Mouse (Mus musculus): ENCODE measurements at regions not wholly inside any gene's neighbourhood (a gene's known extent, or its start where the extent isn't known, plus 50 kb on each side); places are given as distances from the start of the nearest gene placed in this dataset.

DNA sequence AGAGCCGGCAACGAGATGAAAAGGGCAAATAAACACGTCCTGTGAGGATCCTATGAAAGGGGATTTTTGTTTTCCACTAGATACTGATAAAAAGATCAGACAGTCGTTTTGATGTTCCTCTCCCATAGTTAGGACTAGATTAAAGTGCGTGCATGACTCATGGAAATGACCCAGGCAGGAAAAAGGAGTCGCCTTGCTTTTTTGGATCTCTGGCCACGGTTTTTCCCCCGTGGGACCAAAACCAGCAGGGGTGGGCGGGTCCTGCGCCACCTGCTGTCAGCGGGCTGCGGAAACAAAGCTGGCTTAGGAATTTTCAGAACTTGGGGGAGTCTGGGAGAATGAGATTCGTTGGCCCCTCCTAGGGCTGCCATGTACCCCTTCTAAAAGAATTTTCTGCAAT lies 91.5 kb upstream of the Ankrd55 start:
- ATAC-seq (ENCODE audit: low read depth): no peak
- no peaks in the 10 kb centered on the region for H3K9me3 ChIP-seq
- 9% methylated on average over 13 of the region's 13 CpGs for WGBS
- no peak overlapping the region for H3K4me3 ChIP-seq
- H3K9ac ChIP-seq: peak overlapping the region; percentile 9; the same call in 1 of the 2 replicates
- H3K27me3 ChIP-seq: no peaks in the 10 kb centered on the region
- no peaks in the 10 kb centered on the region for H3K36me3 ChIP-seq
- peak overlapping the region; percentile 42 for H3K4me2 ChIP-seq
- no peak overlapping the region for H3K27ac ChIP-seq (replicated peaks)
- H3K4me1 ChIP-seq (replicated peaks): peaks cover 14% of the 10 kb centered on the region; the same call in 1 of the 2 replicates

DNA sequence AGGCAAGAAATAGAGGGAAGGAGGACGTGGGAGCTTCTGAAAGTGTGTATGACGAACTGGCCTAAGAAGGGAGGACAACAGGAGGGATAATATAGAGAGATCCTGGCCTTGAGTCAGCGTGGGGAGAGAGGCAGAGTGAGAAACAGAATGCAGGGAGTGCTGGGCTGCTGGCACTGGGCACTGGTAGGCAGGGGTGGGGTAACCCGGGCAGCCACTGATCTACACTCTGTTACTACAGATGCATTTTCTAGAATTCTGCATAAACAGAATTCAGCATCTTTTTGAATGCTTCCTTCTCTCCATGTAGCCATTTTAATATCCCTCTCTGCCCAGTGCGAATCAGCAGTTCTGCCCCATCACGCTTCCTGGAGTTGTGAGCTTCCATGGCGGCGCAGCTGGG lies 84.5 kb upstream of the Ankrd55 start:
- 82% methylated on average over 8 of the region's 8 CpGs for WGBS
- Histone ChIP-seq H3K4me1 (replicated peaks) (peaks cover 12% of the 10 kb centered on the region), H3K9ac (no peak overlapping the region), H3K9me3 (no peaks in the 10 kb centered on the region), H3K27me3 (no peaks in the 10 kb centered on the region), H3K4me3 (no peak overlapping the region), H3K36me3 (no peaks in the 10 kb centered on the region), H3K4me2 (no peak overlapping the region), H3K27ac (replicated peaks) (no peak overlapping the region)
- ATAC-seq (ENCODE audit: low read depth): no peak

DNA sequence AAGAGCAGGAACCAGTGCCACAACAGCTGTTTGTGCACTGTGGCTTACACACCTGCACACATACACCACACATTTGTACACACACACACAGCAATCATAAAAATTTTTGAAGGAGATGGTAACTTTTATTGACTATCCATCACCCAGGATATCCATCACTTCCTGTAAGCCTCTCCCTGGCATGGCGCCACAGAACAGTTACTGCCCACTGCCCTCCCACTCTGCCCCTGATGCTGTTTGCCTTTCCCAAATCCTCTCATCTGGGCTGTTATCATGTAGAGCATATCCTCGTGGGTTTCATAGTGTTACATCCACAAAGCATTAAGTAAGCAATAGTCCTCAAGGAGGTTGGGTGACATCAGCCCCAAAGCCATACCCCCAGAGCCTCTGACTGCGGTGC lies 84.0 kb upstream of the Ankrd55 start:
- no peaks in the 10 kb centered on the region for H3K27me3 ChIP-seq
- no peak for ATAC-seq (ENCODE audit: low read depth)
- peaks cover 12% of the 10 kb centered on the region for H3K4me1 ChIP-seq (replicated peaks)
- no peak overlapping the region for H3K4me2 ChIP-seq
- no peaks in the 10 kb centered on the region for H3K36me3 ChIP-seq
- no peak overlapping the region for H3K4me3 ChIP-seq
- no peak overlapping the region for H3K9ac ChIP-seq
- 82% methylated on average over 3 of the region's 3 CpGs for WGBS
- no peak overlapping the region for H3K27ac ChIP-seq (replicated peaks)
- H3K9me3 ChIP-seq: no peaks in the 10 kb centered on the region

DNA sequence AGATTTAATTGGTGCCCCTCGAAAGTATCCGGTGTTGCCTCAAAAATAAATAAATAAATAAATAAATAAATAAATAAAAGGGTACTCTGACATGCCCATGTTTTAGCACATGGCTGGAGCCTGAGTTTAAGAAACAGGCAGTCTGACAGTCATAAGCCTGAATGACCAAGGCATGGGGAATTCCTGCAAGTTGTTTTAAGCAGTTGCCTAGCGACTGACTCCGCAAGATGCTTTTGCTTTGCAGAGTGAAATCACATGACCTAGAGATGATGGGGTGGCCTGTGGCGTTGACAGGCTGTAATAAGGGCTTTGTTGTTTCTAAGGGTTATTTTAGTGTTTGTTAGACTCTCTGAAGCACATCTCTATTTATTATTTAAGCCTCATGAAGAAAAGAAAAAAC lies 83.4 kb upstream of the Ankrd55 start:
- no peak overlapping the region for H3K9ac ChIP-seq
- no peak overlapping the region for H3K4me2 ChIP-seq
- H3K4me1 ChIP-seq (replicated peaks): peaks cover 12% of the 10 kb centered on the region
- no peak overlapping the region for H3K27ac ChIP-seq (replicated peaks)
- H3K9me3 ChIP-seq: no peaks in the 10 kb centered on the region
- H3K36me3 ChIP-seq: no peaks in the 10 kb centered on the region
- H3K27me3 ChIP-seq: no peaks in the 10 kb centered on the region
- ATAC-seq (ENCODE audit: low read depth): no peak; the same call in 1 of the 2 replicates
- no peak overlapping the region for H3K4me3 ChIP-seq
- WGBS: 55% methylated on average over 5 of the region's 5 CpGs

DNA sequence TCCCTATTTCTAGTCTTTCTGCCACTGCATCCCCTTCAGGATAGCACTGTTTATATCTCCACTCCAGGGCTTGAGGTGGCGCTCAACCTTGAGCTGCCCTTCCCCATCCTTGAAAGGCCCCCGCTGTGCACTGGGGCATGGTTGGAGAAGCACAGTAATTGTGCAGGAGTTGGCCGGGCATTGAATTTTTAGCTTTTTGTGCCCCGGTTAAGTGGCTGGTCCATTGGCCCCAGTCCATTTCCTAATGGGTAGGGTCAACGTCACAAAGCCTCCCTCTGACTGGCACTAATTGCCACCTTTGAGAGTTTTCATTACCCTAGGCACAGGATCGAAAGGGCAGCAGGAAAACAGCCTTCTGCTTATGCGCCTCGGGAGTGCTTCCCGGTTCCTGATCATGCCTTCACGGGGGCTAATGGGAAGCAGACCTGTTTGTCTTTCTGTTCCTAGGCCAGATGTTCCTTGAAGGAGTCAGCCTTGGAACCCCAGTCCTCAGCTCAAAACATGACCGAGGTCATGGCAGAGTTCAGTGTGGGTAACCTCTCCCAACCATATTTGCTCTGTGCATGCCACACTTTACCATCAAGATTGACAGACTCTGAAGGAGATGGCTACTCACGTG lies 80.5 kb upstream of the Ankrd55 start:
- no peak for ATAC-seq (ENCODE audit: low read depth)
- no peak overlapping the region for H3K4me2 ChIP-seq
- no peak overlapping the region for H3K9ac ChIP-seq
- H3K36me3 ChIP-seq: no peaks in the 10 kb centered on the region
- no peaks in the 10 kb centered on the region for H3K27me3 ChIP-seq
- H3K9me3 ChIP-seq: no peaks in the 10 kb centered on the region
- no peak overlapping the region for H3K27ac ChIP-seq (replicated peaks)
- H3K4me3 ChIP-seq: no peak overlapping the region
- WGBS: 72% methylated on average over 12 of the region's 12 CpGs
- H3K4me1 ChIP-seq (replicated peaks): peaks cover 12% of the 10 kb centered on the region

DNA sequence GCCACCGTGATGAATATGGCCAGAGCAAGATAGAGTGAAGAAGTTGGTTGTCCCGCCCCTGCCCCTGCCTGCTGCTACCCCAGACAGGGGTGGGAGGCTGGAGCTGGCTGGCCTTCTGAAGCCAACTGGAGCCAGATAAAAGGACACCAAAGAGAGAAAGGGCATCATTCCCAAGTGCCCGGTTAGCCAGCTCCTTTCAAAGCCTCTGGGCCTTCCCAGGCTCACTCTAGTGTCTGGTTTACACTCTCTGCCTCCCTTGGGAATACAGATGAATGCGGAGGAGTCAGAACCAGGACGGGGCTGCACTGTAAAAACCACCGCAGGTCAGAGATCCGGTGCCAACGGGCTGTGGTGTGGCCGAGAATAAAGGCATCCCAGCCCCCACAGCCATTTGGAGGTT lies 76.4 kb upstream of the Ankrd55 start:
- Histone ChIP-seq H3K27me3 (no peaks in the 10 kb centered on the region), H3K4me1 (replicated peaks) (no peaks in the 10 kb centered on the region), H3K27ac (replicated peaks) (no peak overlapping the region), H3K9me3 (no peaks in the 10 kb centered on the region), H3K9ac (no peak overlapping the region), H3K4me3 (no peak overlapping the region), H3K36me3 (no peaks in the 10 kb centered on the region), H3K4me2 (no peak overlapping the region)
- 72% methylated on average over 9 of the region's 9 CpGs for WGBS
- no peak for ATAC-seq (ENCODE audit: low read depth)

DNA sequence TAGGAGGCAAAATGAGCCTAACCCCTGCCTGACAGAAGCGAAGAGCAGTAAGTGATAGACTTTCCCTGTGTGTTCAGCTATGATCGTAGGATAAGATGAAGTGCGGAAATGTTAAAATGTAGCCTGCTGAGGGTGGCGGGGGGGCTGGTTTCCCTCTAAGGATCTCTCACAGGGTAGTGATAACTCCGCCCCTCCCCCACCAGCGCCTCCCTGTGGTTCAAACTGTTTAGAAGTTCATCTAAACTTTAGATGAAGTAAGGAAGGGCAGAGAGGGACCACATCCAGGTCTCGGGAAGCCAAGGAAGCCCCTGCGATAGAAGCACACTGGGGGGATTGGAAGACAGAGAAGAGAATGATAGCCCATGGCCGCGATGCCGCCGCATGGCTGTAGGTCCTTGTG lies 75.9 kb upstream of the Ankrd55 start:
- H3K4me2 ChIP-seq: no peak overlapping the region
- H3K27ac ChIP-seq (replicated peaks): no peak overlapping the region
- no peak overlapping the region for H3K4me3 ChIP-seq
- H3K9me3 ChIP-seq: no peaks in the 10 kb centered on the region
- no peaks in the 10 kb centered on the region for H3K36me3 ChIP-seq
- 83% methylated on average over 12 of the region's 12 CpGs for WGBS
- no peak overlapping the region for H3K9ac ChIP-seq
- H3K4me1 ChIP-seq (replicated peaks): no peaks in the 10 kb centered on the region
- ATAC-seq (ENCODE audit: low read depth): no peak
- H3K27me3 ChIP-seq: no peaks in the 10 kb centered on the region

DNA sequence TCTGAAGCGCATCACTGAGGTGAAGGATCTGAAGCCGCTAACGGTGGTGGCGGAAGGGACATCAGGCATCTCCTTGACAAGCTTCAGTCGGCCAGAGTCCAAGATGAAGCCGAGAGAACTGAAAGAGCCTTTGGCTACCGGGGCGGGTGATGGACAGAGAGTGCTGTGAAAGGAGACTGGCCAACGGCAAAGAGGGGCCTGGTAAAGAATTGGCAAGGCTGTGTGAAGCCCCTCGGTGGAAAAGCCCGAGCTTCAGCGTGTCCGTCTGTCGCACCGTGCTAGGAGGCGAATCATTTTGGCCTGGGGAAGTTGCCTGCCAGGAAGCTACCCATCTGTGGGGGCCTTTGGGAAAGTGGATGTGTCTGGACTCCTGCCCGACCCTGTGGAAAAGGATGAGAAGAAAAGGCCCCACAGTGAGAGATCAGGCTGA lies 74.6 kb upstream of the Ankrd55 start:
- no peaks in the 10 kb centered on the region for H3K36me3 ChIP-seq
- 84% methylated on average over 17 of the region's 17 CpGs for WGBS
- H3K4me3 ChIP-seq: no peak overlapping the region
- no peaks in the 10 kb centered on the region for H3K9me3 ChIP-seq
- H3K27ac ChIP-seq (replicated peaks): no peak overlapping the region
- no peak overlapping the region for H3K9ac ChIP-seq
- no peaks in the 10 kb centered on the region for H3K4me1 ChIP-seq (replicated peaks)
- no peaks in the 10 kb centered on the region for H3K27me3 ChIP-seq
- no peak for ATAC-seq (ENCODE audit: low read depth)
- H3K4me2 ChIP-seq: no peak overlapping the region

DNA sequence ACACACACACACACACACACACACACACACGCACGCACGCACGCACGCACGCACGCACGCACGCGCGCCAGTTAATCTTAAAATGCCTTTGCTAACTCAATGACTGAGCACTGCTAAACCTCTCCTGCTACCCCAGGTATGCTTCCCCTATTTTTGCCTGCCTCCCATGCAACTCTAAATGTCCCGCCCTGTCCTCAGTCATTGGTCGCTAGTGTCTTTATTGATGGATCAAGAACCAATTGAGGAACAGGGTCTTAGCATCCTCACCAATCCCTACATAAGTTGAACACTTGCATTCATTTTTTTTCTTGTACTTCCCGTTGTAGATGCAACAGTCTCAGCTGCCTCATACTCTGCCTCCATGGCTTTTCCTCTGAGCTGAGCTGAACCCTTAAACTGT lies 72.2 kb upstream of the Ankrd55 start:
- Histone ChIP-seq H3K9me3 (no peaks in the 10 kb centered on the region), H3K9ac (no peak overlapping the region), H3K4me1 (replicated peaks) (no peaks in the 10 kb centered on the region), H3K27ac (replicated peaks) (no peak overlapping the region), H3K4me3 (no peak overlapping the region), H3K27me3 (no peaks in the 10 kb centered on the region), H3K4me2 (no peak overlapping the region), H3K36me3 (no peaks in the 10 kb centered on the region)
- no peak for ATAC-seq (ENCODE audit: low read depth)
- WGBS: 92% methylated on average over 14 of the region's 14 CpGs

DNA sequence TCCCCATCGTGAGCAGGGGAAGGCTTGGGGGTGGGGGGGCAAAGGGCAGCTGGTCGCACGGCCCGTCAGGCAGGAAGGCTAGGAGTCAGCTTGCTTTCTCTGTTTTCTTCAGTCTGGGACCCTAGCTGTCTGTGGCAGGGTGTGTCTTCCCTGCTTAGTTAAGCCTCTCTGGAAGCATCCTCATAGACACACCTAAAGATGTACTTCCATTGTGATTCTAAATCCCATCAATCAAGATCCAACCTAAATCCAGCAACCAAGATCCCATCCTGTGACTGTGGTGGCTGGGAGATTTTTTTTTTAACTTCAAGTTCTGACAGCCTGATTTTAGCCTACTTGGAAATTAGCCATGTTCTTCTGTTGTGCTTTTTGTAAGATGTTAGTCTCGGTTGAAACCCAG lies 69.9 kb upstream of the Ankrd55 start:
- no peak for ATAC-seq (ENCODE audit: low read depth)
- Histone ChIP-seq H3K27ac (replicated peaks) (no peak overlapping the region), H3K36me3 (no peaks in the 10 kb centered on the region), H3K9ac (no peak overlapping the region), H3K4me1 (replicated peaks) (no peaks in the 10 kb centered on the region), H3K27me3 (no peaks in the 10 kb centered on the region), H3K9me3 (no peaks in the 10 kb centered on the region), H3K4me3 (no peak overlapping the region), H3K4me2 (no peak overlapping the region)
- WGBS: 85% methylated on average over 5 of the region's 5 CpGs

DNA sequence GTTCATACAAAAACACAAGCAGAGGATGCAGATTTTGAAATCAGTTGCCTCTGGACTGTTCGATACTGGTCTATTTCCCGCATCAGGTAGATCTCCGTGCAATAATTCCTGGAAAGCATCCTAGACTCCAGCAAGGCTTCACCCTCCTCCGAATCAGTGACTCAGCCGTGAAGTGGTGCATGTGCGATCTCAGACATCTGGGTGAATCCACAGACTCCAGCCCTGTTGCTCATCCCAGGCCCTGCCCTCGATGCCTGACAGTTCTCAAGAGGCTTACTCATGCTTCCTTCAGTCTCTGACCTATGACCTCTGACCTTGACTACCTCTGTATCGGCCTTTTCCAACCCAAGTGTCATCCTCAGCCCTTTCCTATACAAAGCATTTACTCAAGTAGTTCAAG lies 68.1 kb upstream of the Ankrd55 start:
- no peak overlapping the region for H3K27ac ChIP-seq (replicated peaks)
- H3K9me3 ChIP-seq: no peaks in the 10 kb centered on the region
- no peaks in the 10 kb centered on the region for H3K36me3 ChIP-seq
- H3K4me3 ChIP-seq: no peak overlapping the region
- H3K27me3 ChIP-seq: no peaks in the 10 kb centered on the region
- H3K4me1 ChIP-seq (replicated peaks): no peaks in the 10 kb centered on the region
- no peak for ATAC-seq (ENCODE audit: low read depth)
- no peak overlapping the region for H3K4me2 ChIP-seq
- 90% methylated on average over 8 of the region's 8 CpGs for WGBS
- H3K9ac ChIP-seq: no peak overlapping the region

DNA sequence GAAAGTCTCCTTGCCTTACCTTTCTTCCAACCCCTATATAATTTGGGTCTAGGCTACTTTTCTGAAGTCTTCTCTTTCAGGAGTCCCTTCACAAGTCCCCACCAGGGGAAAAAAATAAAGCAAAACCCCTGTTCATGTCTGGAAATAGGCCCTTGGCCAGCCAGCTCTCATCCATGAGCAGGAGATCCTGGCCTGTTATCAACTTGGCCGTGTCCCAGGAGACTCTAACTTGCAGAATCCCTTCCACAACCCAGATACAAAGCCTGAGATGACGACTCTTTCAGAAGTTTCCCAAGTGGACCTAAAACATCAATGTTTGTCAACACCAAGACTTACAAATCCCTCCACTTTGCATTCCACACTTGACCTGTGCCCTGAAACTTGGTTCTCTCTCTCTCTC lies 64.6 kb upstream of the Ankrd55 start:
- Histone ChIP-seq H3K9me3 (no peaks in the 10 kb centered on the region), H3K27ac (replicated peaks) (no peak overlapping the region), H3K4me2 (no peak overlapping the region), H3K4me1 (replicated peaks) (no peaks in the 10 kb centered on the region), H3K36me3 (no peaks in the 10 kb centered on the region), H3K27me3 (no peaks in the 10 kb centered on the region), H3K9ac (no peak overlapping the region), H3K4me3 (no peak overlapping the region)
- no peak for ATAC-seq (ENCODE audit: low read depth)
- WGBS: 88% methylated on average over 2 of the region's 2 CpGs

DNA sequence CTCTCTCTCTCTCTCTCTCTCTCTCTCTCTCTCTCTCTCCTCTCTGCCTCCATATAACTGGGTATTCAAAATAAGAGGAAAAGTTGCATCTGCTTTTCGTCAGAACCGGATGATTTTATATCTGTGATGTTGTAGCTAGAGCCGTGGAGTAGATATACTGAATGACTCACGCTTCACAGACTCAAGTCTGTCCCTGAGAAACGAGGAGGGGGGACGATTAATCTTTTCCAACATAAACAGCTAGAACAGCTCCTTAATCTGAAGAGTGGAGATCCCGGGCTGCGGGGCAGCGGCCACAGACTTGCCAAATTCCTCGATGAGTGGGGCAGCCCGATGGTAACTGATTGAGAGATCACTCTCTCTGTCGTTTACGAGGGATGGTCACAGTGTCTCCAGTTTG lies 60.5 kb upstream of the Ankrd55 start:
- WGBS: 87% methylated on average over 13 of the region's 13 CpGs
- no peak overlapping the region for H3K27ac ChIP-seq (replicated peaks)
- no peak for ATAC-seq (ENCODE audit: low read depth)

More for the DNA sequence above, 60.5 kb upstream of the Ankrd55 start:
- Histone ChIP-seq H3K9ac (no peak overlapping the region), H3K4me3 (no peak overlapping the region), H3K27me3 (no peaks in the 10 kb centered on the region), H3K36me3 (no peaks in the 10 kb centered on the region), H3K4me2 (no peak overlapping the region), H3K4me1 (replicated peaks) (no peaks in the 10 kb centered on the region), H3K9me3 (no peaks in the 10 kb centered on the region)

Measured in neural tube, embryonic 13.5 days (tissue).